Mouse (Mus musculus): ENCODE data around the gene Epb41l2.

The Epb41l2 gene

GRCm38 (mm10) chr10:25436703-25437401, 77.3 kb downstream of the Epb41l2 start:
- no peak for DNase-seq (ENCODE audit: extremely low spot score)

DNA sequence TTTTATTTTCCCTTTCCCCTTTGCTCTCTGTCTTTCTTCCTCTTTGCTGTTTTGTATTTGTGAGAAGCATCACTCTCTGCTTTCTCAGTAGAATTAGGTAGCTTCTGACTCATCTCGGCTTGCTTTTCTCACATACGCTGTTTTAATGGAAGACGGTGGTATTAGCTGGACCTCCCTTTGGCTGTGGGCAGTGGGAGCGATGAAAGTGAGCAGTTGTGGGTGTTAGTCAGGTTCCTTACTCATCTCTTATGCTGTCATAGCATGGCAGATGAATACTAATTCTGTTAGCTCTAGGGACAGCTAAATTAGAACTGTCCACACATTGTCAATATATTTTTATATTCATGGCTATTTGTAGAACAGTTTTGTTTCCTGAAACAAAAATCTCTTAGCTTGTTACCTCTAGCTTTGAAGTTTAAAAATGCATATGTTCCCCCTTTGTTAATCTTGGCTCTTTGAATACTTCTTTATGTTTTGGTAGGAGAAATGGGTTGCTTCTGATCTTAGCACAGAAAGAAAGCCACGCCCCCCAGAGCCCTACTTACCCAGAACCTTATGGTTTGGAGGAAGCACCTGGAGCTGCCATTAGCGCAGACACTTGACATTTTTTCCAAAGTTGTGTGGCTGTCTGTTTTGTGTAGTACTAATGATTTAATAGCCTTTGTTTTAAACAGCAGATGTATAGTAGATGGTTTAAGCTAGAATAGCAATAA, 78.1 kb downstream of the Epb41l2 start:
- no peak for DNase-seq (ENCODE audit: extremely low spot score)

DNA sequence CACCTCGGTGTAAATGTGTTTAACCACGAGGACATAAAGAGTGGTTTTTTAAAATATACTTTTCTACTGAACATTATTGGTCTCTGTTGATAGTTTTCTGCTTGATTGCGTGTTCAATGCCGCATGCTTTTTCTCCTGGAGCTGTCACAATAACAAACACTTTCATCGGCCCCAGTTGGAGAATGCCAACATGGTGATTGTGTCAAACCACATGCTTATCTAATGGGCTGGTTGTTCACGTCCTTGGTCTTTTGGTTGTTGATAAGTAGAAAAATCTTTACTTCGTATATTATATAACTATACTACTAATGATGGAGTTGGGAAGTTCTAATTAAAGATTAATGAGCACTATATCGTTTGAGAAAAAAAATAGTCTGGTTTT, 78.7 kb downstream of the Epb41l2 start:
- no peak for DNase-seq (ENCODE audit: extremely low spot score)

- DNase-seq (ENCODE audit: extremely low spot score) = no peak
Observed at GRCm38 (mm10) chr10:25439163-25439562, 79.6 kb downstream of the Epb41l2 start.

GRCm38 (mm10) chr10:25439856-25440255, 80.3 kb downstream of the Epb41l2 start:
- DNase-seq (ENCODE audit: extremely low spot score) = no peak

- DNase-seq (ENCODE audit: extremely low spot score) = no peak
Observed at GRCm38 (mm10) chr10:25441405-25441804, 81.8 kb downstream of the Epb41l2 start.

DNA sequence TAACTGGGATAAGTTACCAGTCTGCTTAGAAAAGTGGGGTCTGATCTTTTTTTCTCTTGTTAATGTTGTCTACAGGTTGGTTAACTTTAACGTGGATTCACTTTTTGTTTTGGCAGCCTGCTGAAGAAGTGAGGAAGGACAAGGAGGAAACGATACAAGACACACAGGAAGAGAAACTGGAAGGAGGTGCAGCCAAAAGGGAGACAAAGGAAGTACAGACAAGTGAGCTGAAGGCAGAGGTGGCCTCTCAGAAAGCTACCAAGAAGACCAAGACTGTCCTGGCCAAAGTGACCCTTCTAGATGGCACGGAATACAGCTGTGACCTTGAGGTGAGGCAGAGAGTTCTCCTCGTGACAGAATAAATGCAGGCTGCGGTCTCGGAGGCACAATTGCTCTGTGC, 84.0 kb downstream of the Epb41l2 start:
- no peak for DNase-seq (ENCODE audit: extremely low spot score)

GRCm38 (mm10) chr10:25444198-25444783, 84.7 kb downstream of the Epb41l2 start:
- DNase-seq (ENCODE audit: extremely low spot score) = no peak

DNA sequence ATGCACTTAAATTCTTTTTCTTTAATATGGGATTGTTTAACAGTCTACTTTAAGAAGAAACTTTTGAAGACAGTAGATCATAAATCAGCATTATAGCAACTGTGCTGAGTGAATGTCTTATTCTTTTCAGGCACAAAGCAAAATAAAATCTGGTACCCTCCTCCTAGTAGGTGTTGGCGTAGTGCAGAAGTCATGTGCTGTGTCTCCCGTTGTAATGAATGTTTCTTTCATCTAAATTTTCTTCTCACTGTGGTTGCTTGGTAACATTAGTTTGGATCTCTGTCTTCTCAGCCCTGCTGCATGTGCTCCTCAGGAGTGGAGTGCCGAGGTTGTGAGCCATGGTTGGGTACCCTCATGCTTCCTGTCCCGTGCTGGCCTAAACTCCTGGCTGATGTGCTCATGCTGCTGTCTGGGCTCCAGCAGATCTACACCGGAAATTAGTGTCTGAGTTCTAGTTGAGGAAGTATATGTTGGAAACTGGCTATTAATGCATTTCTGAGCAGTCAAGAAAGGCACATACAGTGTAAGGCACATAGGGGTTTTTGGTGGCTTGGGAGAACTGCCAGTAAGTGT, 87.4 kb downstream of the Epb41l2 start:
- DNase-seq (ENCODE audit: extremely low spot score) = no peak

GRCm38 (mm10) chr10:25448676-25449075, 89.1 kb downstream of the Epb41l2 start:
- DNase-seq (ENCODE audit: extremely low spot score) = no peak

- peak; percentile 18 for DNase-seq (ENCODE audit: extremely low spot score)
Observed at GRCm38 (mm10) chr10:25449312-25450020, 89.9 kb downstream of the Epb41l2 start.

DNA sequence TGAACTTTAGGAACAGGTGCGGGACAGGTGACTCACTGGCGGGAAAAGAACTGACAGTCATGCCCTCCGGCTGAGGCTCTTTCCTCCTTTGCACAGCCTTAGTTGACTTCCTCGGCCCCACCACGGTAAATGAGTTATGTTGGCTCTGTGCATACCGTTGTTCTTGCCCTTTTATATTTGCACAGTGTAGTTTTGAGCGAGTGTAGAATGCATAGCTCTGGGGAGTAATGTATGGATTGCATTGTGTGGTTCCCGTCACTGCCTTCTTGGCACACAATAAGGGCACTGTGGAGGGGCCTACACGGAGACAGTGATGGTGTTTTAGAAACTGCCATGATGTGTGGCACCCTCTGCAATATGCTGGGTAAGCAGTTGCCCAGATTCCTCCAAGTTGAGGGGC, 93.6 kb downstream of the Epb41l2 start:
- no peak for DNase-seq (ENCODE audit: extremely low spot score)

- no peak for DNase-seq (ENCODE audit: extremely low spot score)
Observed at GRCm38 (mm10) chr10:25453772-25454171, 94.2 kb downstream of the Epb41l2 start.

GRCm38 (mm10) chr10:25457118-25457517, 97.5 kb downstream of the Epb41l2 start:
- no peak for DNase-seq (ENCODE audit: extremely low spot score)

GRCm38 (mm10) chr10:25457996-25458395, 98.4 kb downstream of the Epb41l2 start:
- no peak for DNase-seq (ENCODE audit: extremely low spot score)

DNA sequence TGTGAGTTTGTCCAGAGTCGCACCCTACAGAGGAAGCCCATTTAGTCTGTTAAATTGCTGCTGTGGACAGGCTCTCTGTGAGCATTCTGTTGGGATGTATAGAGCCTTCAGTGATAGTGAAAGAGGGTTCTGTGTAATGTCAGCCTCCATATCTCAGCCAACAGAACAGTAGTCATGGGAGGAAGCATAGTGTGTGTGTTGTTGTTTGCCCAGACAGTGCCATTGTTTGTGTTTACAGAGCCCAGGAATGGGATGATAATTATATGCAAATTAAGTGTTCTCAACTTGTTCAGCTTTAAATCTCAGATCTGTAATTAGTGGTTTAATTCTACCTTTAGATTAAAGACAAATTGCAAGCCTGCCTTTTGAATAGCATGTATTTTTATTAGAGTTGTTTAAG, 102.2 kb downstream of the Epb41l2 start:
- no peak for DNase-seq (ENCODE audit: extremely low spot score)

- no peak for DNase-seq (ENCODE audit: extremely low spot score)
Observed at GRCm38 (mm10) chr10:25462669-25463068, 103.1 kb downstream of the Epb41l2 start.

DNA sequence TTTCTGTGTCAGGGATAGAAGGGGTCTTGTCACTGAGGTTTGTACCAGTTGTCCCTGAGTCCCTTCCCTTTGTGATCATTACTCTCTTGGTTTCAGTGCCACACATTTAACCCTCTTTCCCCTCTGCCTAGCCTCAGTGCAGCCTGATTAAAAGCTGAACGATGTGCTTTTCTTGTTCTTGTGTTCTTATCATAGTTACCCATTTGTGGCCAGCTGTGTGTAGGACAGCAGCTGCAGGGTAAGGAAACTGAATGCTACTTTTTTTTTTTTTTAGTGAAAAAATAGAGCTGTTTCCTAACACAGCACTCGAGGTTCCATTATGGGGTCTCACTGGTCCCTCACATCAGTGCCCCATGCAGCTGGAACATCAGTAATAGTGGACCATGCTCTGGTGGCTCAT, 106.9 kb downstream of the Epb41l2 start:
- no peak for DNase-seq (ENCODE audit: extremely low spot score)

DNA sequence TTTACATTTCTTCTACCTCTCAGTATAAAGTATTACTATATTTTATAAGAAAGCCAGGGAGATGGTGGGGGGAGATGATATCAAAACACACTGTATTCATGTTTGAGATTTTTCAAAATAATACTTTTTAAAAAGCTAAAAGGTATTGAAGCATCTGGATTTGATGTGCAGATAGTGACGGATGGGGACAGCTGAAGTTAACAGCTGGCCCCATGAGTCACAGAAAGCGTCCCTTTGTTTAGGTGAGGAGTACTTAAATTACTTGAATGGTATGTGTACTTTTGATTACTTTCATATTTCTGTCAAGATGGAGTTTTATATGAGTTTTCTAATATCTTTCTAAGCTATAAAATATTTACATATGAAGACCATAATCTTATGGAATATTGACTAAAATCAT, 112.3 kb downstream of the Epb41l2 start:
- DNase-seq (ENCODE audit: extremely low spot score) = no peak

GRCm38 (mm10) chr10:25479716-25480115, 120.1 kb downstream of the Epb41l2 start:
- no peak for DNase-seq (ENCODE audit: extremely low spot score)

DNA sequence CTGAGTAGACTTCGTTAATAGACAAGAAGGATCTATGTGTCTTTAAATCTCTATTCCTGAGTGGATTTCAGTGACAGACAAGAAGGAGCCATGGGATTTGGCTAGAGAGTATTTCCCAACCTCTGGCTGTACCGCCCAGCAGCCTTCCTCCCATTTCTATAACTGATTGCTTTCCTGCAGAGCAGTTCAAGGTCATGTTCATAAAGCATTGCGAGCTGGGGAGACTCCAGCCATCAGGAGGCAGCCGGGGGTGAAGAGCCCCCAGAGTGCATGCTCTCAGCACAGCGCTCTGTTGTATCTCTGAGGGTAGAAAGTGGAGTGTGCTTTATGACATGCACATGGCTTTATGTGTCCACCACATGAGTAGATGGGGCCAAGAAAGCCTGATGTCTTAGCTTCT, 123.2 kb downstream of the Epb41l2 start:
- DNase-seq (ENCODE audit: extremely low spot score) = no peak

DNA sequence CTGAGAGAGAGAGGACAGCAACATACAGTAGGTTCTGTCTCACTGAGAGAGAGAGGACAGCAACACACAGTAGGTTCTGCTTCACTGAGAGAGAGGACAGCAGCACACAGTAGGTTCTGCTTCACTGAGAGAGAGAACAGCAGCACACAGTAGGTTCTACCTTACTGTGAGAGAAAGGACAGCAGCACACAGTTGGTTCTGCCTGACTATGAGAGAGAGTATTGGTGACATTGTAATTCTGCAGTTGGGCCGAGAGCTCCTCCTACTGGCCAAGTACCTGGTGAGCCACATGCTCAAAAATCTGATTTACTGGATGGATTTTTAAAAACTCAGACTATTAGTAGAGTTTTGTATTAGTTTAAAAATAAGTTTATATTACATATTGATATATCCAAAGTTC, 128.9 kb downstream of the Epb41l2 start:
- DNase-seq (ENCODE audit: extremely low spot score) = peak; percentile 48

Data from embryo, embryonic 9.5 days (tissue).